Mouse (Mus musculus) hindbrain, postnatal 0 days (tissue): ENCODE measurements around the gene Npsr1. TPM values are rescaled to one million over a fixed set of nuclear protein-coding genes. Genes with fewer than 3 reads are reported as not detected.

Source experiments
- ATAC-seq: fragments of 200-750 bp; cut with Nextera tagmentation; 2 replicates; pipeline ENCODE4 v1.8.0; 2017; ENCODE audit warnings: mild to moderate bottlenecking, moderate TSS enrichment, moderate library complexity
- DNase-seq: peaks from one replicate; pipeline ENCODE4 v3.0.0-alpha.2; 2015; ENCODE audit warnings: low spot score
- H3K27ac ChIP-seq: fragments of 300-500 bp; sonication (generic); 2 replicates; pipeline ENCODE4 v1.5.1; 2014; ENCODE audit warnings: mild to moderate bottlenecking
- H3K27me3 ChIP-seq: fragments of 300-500 bp; sonication (generic); 2 replicates; pipeline ENCODE4 v1.6.1; 2014; ENCODE audit warnings: low read length, mixed read lengths; ENCODE audit not compliant: insufficient read depth
- H3K36me3 ChIP-seq: fragments of 300-500 bp; sonication (generic); 2 replicates; pipeline ENCODE4 v1.6.1; 2014; ENCODE audit warnings: low read length, mixed read lengths; ENCODE audit not compliant: insufficient read depth
- H3K4me1 ChIP-seq: fragments of 300-500 bp; sonication (generic); 2 replicates; pipeline ENCODE4 v1.6.1; 2014; ENCODE audit warnings: antibody characterized with exemption, low read length, mixed read lengths; ENCODE audit not compliant: insufficient read depth
- H3K4me2 ChIP-seq: fragments of 300-500 bp; sonication (generic); 2 replicates; pipeline ENCODE4 v1.6.1; 2014; ENCODE audit warnings: low read depth, mild to moderate bottlenecking, low read length, moderate library complexity, mixed read lengths
- H3K4me3 ChIP-seq: fragments of 300-500 bp; sonication (generic); 2 replicates; pipeline ENCODE4 v1.5.1; 2014; ENCODE audit warnings: low read length
- H3K9ac ChIP-seq: fragments of 300-500 bp; sonication (generic); replicated peaks from 2 replicates; pipeline ENCODE4 v1.6.1; 2014; ENCODE audit warnings: mild to moderate bottlenecking, low read length, moderate library complexity, mixed read lengths
- H3K9me3 ChIP-seq: fragments of 300-500 bp; sonication (generic); 2 replicates; pipeline ENCODE4 v1.6.1; 2016; ENCODE audit warnings: low read length, mixed read lengths
- CTCF ChIP-seq: IDR thresholded peaks from 2 replicates; pipeline ENCODE4 v1.5.1; 2016; ENCODE audit warnings: antibody characterized with exemption, control low read depth, low read depth
- WGBS: fragments of 180-500 bp; shearing (Covaris S2); extraction: QIAGEN DNeasy Blood & Tissue Kit; methylation state at CpG from one replicate; pipeline ENCODE4 v1.1.7; 2014; 5-methylcytosine and 5-hydroxymethylcytosine counted together
- polyA plus RNA-seq: library from polyadenylated mRNA; unstranded; fragments of >200 nt; fragmentation: Nextera tagmentation; extraction: Ambion mirVana; gene quantifications from 2 replicates; pipeline ENCODE4 v1.2.1, GENCODE M21; 2015
- total RNA-seq: library from RNA; depleted of rRNA; stranded (reverse); fragments of >200 nt; gene quantifications from 2 replicates; pipeline ENCODE4 v1.2.3, GENCODE M21; 2014

The Npsr1 gene
- total and polyA plus RNA-seq, 2 experiments from 2014 or later, result 0.84 to 1.2 TPM

GRCm38 (mm10) chr9:24302906-24303305 is 205.1 kb downstream of the Npsr1 start:
- 66% methylated on average over 6 of the region's 6 CpGs for WGBS
- Histone ChIP-seq H3K9me3 (no peaks in the 10 kb centered on the region), H3K4me1 (no peaks in the 10 kb centered on the region), H3K27ac (no peak overlapping the region), H3K4me2 (no peak overlapping the region), H3K27me3 (no peaks in the 10 kb centered on the region), H3K36me3 (no peaks in the 10 kb centered on the region), H3K9ac (no peak overlapping the region), H3K4me3 (no peak overlapping the region)
- TF ChIP-seq CTCF, result no peak
- DNase-seq (peak; percentile 53), ATAC-seq (0 out of 2 replicates have a peak, but pooled peaks have one; percentile 40)

GRCm38 (mm10) chr9:24306990-24307389 is 209.2 kb downstream of the Npsr1 start:
- Histone ChIP-seq H3K9ac (no peak overlapping the region), H3K36me3 (no peaks in the 10 kb centered on the region), H3K9me3 (no peaks in the 10 kb centered on the region), H3K4me3 (no peak overlapping the region), H3K27ac (no peak overlapping the region), H3K4me2 (no peak overlapping the region), H3K27me3 (no peaks in the 10 kb centered on the region), H3K4me1 (no peaks in the 10 kb centered on the region)
- TF ChIP-seq CTCF, result no peak
- 22% methylated on average over 5 of the region's 5 CpGs for WGBS
- DNase-seq (no peak), ATAC-seq (no peak)

DNA sequence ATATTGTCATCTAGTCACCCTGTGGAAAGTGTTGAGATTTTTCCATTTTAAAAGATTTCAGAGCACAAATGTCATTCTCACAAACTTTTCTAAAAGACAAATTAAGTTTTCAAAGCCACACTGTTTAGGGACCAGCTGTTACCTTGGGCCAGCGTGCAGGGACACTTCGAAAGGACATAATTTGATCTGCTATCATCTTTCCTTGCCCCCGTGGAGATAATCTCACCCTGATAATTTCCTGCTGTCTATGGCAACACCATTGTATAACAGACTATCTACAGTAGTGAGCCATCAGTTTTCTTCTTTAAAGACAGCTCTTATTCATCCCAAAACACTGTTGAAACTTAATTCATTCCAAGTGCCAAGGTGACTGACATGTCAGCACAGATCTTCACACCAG is 209.6 kb downstream of the Npsr1 start:
- no peak for TF ChIP-seq CTCF
- no peaks in the 10 kb centered on the region for H3K27me3 ChIP-seq
- 38% methylated on average over 3 of the region's 3 CpGs for WGBS
- no peak overlapping the region for H3K4me2 ChIP-seq
- H3K4me1 ChIP-seq, result no peaks in the 10 kb centered on the region
- H3K9me3 ChIP-seq, result no peaks in the 10 kb centered on the region
- ATAC-seq, result no peak
- no peaks in the 10 kb centered on the region for H3K36me3 ChIP-seq
- H3K27ac ChIP-seq, result no peak overlapping the region
- no peak for DNase-seq
- no peak overlapping the region for H3K9ac ChIP-seq
- H3K4me3 ChIP-seq, result no peak overlapping the region

GRCm38 (mm10) chr9:24315835-24316234 is 218.0 kb downstream of the Npsr1 start:
- TF ChIP-seq CTCF, result no peak
- Histone ChIP-seq H3K27ac (no peak overlapping the region), H3K27me3 (no peaks in the 10 kb centered on the region), H3K4me2 (no peak overlapping the region), H3K4me3 (no peak overlapping the region), H3K36me3 (no peaks in the 10 kb centered on the region), H3K9me3 (no peaks in the 10 kb centered on the region), H3K9ac (no peak overlapping the region), H3K4me1 (no peaks in the 10 kb centered on the region)
- no peak for ATAC-seq
- DNase-seq, result no peak
- WGBS, result 90% methylated on average over 2 of the region's 2 CpGs

DNA sequence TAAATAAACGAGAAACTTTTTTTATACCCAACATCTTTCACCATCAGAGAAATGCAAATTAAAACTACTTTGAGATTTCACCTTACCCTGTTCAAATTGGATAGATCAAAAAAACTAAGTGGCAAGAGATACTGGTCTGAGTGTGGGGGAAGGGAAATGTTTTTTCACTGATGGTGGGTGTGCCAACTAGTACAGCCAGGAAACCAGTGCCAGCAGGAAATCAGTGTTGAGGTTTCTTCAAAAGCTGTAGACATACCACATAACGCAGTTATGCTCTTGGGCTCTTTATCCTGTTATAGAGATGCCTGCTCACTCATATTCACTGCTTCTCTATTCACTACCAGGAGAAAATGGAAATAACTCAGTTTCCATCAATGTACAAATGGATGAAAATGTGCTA is 233.9 kb downstream of the Npsr1 start:
- no peak overlapping the region for H3K9ac ChIP-seq
- H3K4me2 ChIP-seq, result no peak overlapping the region
- H3K36me3 ChIP-seq, result no peaks in the 10 kb centered on the region
- no peaks in the 10 kb centered on the region for H3K9me3 ChIP-seq
- no peak for TF ChIP-seq CTCF
- H3K4me1 ChIP-seq, result no peaks in the 10 kb centered on the region
- no peak overlapping the region for H3K4me3 ChIP-seq
- whole genome bisulfite sequencing, result 87% methylated on average over 2 of the region's 2 CpGs
- ATAC-seq (no peak), DNase-seq (no peak)
- H3K27me3 ChIP-seq, result no peaks in the 10 kb centered on the region
- no peak overlapping the region for H3K27ac ChIP-seq

DNA sequence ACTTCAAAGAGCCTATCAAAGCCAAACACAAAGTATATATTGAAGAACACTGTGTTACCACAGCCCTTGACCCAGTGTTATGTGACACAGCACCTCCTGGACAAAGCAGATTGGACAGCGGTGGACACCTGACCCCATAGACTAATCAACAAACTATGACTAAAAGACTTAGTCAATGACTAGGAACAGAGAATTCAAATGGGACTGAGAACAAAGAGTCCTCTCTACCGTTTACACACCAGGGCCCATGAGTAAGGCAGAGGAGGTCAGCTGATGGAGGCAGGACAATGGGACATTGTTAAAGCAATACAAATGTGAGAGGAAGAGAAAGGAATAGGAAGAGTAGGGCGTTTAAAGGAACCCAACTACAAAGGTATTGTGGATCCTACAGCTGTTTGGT is 243.5 kb downstream of the Npsr1 start:
- ATAC-seq, result no peak
- Histone ChIP-seq H3K27ac (no peak overlapping the region), H3K9me3 (no peaks in the 10 kb centered on the region), H3K4me2 (no peak overlapping the region), H3K4me3 (no peak overlapping the region), H3K4me1 (no peaks in the 10 kb centered on the region), H3K36me3 (no peaks in the 10 kb centered on the region), H3K27me3 (no peaks in the 10 kb centered on the region), H3K9ac (no peak overlapping the region)
- WGBS, result 38% methylated on average over 3 of the region's 3 CpGs
- no peak for DNase-seq
- no peak for TF ChIP-seq CTCF

DNA sequence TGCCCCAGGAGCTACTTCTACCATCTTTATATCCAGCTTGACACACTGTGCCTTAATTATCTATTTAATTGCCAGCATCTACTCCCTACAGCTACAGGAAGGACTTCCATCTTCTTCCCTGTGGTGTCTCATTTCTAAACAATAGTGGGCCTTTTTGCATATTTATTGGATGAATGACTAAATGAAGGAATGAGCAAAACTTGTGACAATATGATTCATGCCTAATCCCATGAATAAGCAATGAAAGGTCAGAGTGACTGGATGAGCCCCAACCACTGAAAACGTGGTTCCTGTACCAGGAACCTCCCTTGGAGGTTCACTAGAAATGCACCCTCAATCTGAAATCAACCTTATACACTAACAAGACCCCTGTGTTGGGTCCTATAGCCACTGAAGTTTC is 249.2 kb downstream of the Npsr1 start:
- H3K9me3 ChIP-seq, result no peaks in the 10 kb centered on the region
- no peaks in the 10 kb centered on the region for H3K4me1 ChIP-seq
- H3K27me3 ChIP-seq, result no peaks in the 10 kb centered on the region
- no peak for DNase-seq
- no peak overlapping the region for H3K27ac ChIP-seq
- H3K4me3 ChIP-seq, result no peak overlapping the region
- H3K9ac ChIP-seq, result no peak overlapping the region
- 19% methylated on average over 1 of the region's 1 CpGs for WGBS
- no peak for TF ChIP-seq CTCF
- no peak for ATAC-seq
- no peak overlapping the region for H3K4me2 ChIP-seq
- H3K36me3 ChIP-seq, result no peaks in the 10 kb centered on the region

GRCm38 (mm10) chr9:24349510-24349909 is 251.7 kb downstream of the Npsr1 start:
- no peak overlapping the region for H3K9ac ChIP-seq
- no peak for TF ChIP-seq CTCF
- 97% methylated on average over 2 of the region's 2 CpGs for WGBS

More at GRCm38 (mm10) chr9:24349510-24349909, 251.7 kb downstream of the Npsr1 start:
- H3K27me3 ChIP-seq, result no peaks in the 10 kb centered on the region
- H3K4me1 ChIP-seq, result no peaks in the 10 kb centered on the region
- no peaks in the 10 kb centered on the region for H3K9me3 ChIP-seq
- H3K36me3 ChIP-seq, result no peaks in the 10 kb centered on the region
- DNase-seq (no peak), ATAC-seq (no peak)
- H3K4me3 ChIP-seq, result no peak overlapping the region
- no peak overlapping the region for H3K27ac ChIP-seq
- H3K4me2 ChIP-seq, result no peak overlapping the region
